Mouse (Mus musculus) cerebellum, adult 2 months (tissue): ENCODE measurements around the gene Zbtb48.

Experiments
- CTCF ChIP-seq: fragments of 200-500 bp; IDR thresholded peaks from 2 replicates; pipeline ENCODE4 v1.5.1; 2011; ENCODE audit warnings: low read depth, mild to moderate bottlenecking, control low read depth, low read length, moderate library complexity, borderline replicate concordance; ENCODE audit not compliant: insufficient read depth
- POLR2A ChIP-seq: fragments of 200-500 bp; IDR thresholded peaks from 2 replicates; pipeline ENCODE4 v1.6.1; 2011; ENCODE audit warnings: low read length, control low read depth, borderline replicate concordance; ENCODE audit not compliant: insufficient read depth

GRCm38 (mm10) chr4:152006137-152006536, 21.3 kb downstream of the Zbtb48 start:
- TF ChIP-seq CTCF (peak; percentile 10; the same call in 1 of the 2 replicates), POLR2A (no peak)
